Mouse (Mus musculus) E14TG2a.4 (cell line): ENCODE measurements around the gene Aunip.

Experiments
- CTCF ChIP-seq: conservative IDR thresholded peaks from 2 replicates; pipeline ENCODE4 v1.5.1; 2014; ENCODE audit warnings: low read length
- POU5F1 ChIP-seq: IDR thresholded peaks from 2 replicates; pipeline ENCODE4 v1.6.1; 2014; ENCODE audit warnings: low read length, borderline replicate concordance

DNA sequence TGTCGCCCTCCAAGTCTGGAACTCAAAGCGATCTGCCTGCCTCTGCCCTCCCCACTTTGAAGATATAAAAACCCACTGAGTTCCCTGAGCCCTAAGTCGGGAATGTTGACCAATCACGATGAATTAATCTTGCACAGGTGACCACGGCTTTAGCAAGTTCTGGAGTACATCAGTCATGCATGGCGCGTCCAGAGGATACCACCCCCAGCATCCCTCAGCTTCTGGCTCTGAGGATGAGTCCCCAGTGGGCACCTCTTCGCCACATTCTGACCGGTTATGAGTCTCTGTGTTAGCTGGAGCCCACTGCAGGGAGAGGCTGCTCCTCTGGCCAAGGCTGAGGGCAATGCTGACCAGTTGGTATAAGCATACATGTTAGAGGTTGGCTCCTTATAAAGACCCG, 26.6 kb upstream of the Aunip start:
- TF ChIP-seq CTCF (no peak), POU5F1 (no peak)
